Mouse (Mus musculus) thymus, adult 18-20 months (tissue): ENCODE data around the gene Susd4.

ENCODE experiments used
- DNase-seq, 2 experiments: peaks; one replicate each; pipeline ENCODE4 v3.0.0; 2022; ENCODE audit warnings: mixed read lengths in 2 of 2

Gene Susd4

DNA sequence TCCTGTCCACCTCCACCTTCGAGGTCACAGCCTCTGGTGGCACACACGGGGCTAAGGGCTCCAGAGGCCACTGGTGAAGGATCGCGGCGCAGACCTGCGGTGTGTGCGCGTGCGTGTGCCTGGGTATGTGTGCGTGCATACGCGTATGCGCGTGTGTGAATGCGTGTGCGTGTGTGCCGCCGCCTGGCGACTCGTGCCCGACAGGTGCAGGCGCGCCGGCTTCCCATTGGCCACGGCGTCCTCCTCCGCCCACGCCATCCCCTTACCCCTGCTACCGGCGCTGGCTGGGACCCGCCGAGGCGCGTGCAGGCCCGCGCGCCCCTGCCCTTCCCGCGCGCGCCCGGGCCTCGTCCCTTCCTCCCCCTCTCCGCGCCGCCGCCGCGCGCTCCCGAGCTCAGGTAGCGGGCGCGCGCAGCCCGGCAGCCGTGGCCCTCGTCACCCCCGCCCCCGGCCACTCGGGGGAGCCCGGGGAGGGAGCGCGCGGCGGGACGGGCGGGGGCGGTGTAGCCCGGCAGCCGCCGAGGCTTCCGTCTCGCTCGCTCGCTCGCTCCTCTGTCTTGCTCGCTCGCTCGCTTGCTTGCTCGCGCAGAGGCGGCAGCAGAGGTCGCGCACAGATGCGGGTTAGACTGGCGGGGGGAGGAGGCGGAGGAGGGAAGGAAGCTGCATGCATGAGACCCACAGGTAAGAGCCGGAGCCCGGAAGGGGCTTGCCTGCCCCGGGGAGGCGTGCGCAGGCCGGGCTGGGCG lies at the start of gene Susd4:
Gene Susd4 (plus strand): TSS at position 145 of the 746 bp plus-strand sequence.
- DNase-seq: peak; percentile 76 to 86

- no peak for DNase-seq
Measured at GRCm38 (mm10) chr1:182714236-182714935, 49.3 kb upstream of the Susd4 start.

DNA sequence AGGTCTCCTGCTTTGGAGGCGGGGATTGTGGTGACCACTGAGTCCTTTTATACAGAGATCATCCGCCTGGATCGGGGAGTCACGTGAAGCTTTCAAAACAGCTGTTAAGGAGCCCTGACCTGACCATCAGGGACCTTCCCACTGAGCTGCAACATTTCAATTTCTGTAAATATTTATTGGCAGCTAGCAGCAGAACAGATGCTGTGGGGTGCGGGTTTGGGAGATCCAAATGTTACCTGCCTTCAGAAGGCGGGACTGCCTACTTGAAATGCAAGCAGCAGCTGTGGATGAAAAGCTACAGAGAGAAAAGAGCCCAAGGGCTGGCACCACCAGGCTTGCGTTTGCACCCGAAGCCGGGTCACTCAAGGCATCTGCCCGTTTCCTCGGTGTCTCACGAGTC lies 36.1 kb upstream of the Susd4 start:
- no peak for DNase-seq

DNA sequence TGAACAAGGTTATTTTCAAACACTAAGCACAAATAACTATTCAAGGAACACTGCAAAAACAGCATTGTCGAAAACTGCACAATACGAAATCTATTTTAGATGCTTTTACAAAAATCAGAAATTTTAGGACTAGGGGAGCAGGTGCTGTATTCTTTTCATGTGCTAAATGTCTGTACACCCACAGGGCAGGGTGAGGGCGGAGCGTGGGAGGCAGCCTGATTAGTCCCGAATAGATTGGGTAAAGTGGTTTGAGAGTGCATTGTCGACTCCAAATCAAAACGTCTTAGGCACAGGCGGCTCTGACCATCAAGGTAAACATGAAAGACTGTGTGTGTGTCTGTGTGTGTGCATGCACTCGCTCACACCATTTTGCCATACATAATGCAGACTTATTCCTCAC lies 34.7 kb upstream of the Susd4 start:
- DNase-seq: no peak

- DNase-seq: no peak
Measured at GRCm38 (mm10) chr1:182732695-182733094, 31.0 kb upstream of the Susd4 start.

- no peak for DNase-seq
Measured at GRCm38 (mm10) chr1:182735891-182736290, 27.8 kb upstream of the Susd4 start.

DNA sequence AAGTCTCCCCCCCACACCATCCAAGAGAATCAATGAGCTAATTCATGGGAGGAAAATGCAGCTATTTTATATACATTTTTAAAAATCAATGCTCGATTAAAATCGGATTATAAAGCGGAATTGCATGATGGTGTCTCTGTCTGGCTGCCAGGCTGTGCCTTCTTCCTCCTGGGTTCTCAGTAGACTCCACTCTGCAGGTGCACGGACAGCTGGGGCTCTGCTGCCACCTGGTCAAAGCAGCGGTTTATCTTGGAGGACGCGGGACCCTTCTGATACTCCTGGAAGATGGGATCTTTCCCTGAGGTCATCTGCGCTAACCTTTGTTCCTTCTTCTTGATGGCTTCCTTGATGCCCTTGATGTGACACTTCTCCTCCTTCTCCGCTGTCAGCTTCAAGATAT lies 16.6 kb upstream of the Susd4 start:
- DNase-seq: no peak

DNA sequence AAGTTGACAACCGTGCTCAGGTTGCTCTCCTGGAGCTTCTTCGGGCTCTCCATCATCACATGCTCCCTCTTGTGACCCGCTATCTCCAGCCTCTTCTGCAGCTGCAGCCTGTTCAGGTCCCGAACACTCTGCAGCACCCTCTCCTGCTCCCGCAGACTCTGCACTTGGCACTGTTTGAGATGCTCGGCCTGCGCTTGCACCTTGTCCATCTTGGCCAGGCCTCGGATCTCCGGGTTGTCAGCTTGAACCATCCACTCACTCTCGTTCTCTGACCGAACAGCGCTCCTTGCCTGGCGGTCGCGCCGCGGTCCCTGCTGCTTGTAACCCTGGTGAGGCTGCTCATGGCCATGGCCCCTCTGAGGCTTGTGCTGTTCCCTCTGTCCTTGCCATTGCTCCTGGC lies 15.8 kb upstream of the Susd4 start:
- DNase-seq: no peak

- no peak for DNase-seq
Measured at GRCm38 (mm10) chr1:182749080-182749479, 14.6 kb upstream of the Susd4 start, which contains the start of gene Ccdc185. TSS of gene Ccdc185 (minus strand) at chr1:182749180.

DNA sequence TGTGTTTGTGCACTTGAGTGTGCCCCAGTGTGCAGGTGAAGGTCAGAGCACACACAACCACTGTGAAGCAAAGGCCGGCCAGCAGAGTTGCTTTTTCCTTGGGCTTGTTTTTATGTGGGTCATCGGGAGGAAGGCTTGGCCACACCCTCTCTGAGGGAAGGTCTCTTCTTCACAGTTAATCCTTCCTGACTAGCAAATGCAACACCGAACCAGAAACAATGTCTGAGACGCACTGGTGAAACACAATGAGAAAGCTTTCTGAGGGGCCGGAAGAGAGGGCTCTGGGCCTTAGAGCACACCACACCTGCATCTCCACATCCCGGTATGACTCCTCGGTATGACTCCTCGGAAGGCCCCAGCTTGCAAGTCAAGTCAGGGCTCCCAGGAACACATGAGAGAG lies 12.4 kb upstream of the Susd4 start:
- DNase-seq: no peak

- no peak for DNase-seq
Measured at GRCm38 (mm10) chr1:182753694-182754093, 10.0 kb upstream of the Susd4 start.

DNA sequence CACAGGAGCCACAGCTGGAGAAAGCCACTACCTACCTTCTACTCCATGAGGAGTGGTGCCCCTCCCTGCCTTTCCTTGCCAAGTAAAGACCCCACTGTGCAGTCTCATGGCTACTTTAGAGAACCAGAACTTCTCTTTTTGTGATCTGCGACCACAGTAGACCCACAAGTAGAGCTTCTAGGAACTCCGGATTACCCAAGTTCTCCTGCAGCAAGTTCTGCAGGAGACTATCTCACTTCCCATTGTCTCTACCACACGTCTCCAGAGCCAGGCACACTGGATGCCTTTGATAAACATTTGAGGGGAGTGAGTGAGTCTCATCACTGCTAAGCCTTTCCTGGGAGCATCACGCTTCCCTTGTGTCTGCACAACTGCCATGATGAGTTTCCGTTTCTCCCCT lies 8.8 kb upstream of the Susd4 start:
- no peak for DNase-seq

DNA sequence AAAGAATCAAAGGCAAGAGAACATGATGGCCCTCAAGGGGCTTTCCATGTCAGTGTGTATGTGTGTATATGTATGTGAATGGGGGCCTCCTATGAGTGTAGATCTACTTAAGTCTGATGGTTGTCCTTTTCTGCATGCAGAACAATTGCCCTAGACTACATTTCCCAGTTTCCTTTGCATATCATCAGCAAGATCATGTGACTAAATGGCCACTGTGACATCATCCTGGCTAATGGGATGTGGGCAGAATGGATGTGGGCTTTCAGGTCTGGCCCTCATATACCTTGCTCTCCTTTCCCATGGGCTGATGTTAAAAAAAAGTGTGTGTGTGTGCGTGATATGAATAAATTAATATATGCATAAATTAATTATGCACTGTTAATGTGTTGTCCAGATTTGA lies 4.9 kb upstream of the Susd4 start:
- DNase-seq: no peak

DNA sequence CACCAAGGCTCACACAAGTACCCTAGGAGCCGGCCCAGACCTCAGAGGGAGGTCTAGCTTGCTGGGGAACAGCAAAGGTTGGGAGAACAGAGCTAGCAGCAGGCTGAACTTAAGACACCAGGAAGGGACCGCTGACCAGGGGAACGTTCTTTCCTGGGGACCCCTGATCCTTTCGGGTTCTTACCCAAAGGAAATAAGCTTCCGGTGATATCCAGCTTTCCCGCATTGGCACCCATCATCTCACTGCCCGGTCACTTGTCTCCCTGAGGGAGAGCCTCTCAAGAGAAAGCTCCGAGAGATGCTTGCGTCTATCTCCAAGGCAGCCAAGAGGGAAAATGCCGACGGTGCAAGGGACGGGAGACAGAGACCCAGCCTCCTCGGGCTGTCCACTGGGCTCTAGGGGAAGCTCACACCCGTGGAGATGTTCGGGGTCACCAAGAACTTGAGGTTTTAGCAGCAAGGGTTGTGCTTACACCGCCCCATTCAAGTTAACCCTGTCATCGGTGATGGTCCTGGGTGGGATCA lies 407 bp upstream of the Susd4 start:
- DNase-seq: peak in 1 of 2 experiments; percentile 5

DNA sequence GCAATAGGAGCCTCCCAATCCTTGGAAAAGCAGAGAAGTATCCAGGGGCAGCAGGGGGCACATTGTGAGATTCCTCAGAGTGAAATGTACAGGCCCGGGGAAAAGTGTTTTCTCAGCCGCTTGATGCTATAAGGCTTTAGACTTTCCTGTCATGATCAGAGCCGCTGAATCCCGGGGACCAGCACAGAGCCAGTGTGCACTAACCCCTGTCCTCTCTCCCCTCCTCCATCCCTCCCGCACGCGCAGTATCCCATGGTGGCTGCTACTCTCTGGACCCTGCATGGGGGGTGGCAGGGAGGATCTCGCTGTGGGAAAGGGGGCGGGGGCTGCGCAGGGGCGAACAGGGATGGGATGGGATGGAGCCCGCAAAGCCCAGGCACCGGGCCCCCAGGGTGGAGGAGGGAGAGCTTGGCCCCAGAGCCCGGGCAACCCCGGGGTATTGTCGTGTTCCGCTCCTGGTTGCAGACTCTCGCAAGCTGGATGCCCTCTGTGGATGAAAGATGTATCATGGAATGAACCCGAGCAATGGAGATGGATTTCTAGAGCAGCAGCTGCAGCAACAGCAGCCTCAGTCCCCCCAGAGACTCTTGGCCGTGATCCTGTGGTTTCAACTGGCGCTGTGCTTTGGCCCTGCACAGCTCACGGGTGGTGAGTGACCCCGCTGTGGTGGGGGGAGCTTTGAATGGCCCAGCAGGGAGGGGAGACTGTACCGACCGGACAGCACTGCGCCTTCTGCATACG lies 1.1 kb downstream of the Susd4 start:
- peak; percentile 9 to 13 for DNase-seq

DNA sequence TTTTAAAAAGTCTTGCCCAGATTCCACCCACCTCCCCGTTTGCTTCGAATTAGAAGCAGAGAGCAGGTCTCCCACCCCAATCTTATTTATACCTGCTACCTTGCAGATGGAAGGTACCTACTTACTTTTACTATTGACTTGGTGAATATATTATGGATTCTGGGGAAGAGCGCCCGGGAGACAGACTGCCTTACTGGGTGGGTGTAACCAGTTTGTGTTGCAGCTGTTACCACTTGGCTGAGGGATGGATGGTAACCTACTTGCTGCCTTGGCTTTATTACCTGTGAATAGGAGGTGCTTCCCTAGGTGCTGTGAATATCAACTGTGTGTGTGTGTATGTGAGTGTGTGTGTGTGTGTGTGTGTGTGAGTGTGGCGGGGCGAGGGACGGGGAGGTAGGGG lies 11.9 kb downstream of the Susd4 start:
- DNase-seq: no peak

DNA sequence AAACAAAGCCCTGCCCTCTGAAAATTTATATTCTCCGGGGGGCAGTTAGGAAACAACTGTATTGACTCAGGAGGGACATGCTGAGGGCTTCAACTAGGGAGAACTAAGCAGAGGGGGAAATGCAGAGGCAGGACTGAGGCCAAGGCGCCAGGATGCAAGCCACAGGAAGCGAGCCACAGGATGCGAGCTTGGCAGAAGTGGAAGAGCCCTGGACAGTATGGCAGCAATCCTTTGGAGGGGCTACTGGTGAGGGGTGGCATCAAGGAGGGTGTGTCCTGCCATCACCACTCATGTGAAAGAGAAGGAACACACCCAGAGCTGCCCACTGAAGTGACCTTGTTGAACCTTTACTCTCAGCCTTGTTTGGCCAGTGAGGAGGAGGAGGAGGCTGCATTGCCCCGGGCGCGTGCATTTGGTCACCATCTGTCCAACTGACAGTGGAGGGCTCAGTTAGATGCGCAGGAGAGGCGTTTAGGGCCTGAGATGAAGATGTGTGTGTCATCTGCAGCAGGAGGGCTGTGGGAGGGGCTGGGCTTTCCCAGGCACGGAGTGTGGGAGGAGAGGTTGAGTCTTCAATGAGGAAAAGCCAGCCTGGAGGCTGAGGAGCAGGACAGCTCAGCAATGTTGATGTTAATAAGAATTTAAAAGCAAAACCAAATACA lies 13.2 kb downstream of the Susd4 start:
- no peak for DNase-seq

DNA sequence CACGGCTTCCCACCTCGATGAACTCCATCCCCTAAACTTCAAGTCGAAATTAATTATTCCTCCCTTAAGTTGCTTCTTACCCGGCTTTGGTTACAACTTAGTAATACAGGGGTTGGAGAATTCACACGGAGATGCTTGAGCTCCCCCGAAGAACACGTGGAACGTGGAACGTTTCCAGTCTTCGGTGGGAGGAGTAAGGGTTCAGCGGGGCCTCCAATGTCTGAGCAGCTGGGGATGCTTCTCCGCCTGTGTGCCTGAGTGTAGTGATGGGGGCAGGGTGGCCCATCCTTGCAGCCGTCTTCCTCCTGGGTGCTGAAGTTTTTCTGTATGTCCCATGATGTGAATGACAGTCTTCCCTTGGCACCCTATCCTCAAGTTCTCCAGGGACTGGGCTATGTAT lies 14.6 kb downstream of the Susd4 start:
- DNase-seq: no peak

DNA sequence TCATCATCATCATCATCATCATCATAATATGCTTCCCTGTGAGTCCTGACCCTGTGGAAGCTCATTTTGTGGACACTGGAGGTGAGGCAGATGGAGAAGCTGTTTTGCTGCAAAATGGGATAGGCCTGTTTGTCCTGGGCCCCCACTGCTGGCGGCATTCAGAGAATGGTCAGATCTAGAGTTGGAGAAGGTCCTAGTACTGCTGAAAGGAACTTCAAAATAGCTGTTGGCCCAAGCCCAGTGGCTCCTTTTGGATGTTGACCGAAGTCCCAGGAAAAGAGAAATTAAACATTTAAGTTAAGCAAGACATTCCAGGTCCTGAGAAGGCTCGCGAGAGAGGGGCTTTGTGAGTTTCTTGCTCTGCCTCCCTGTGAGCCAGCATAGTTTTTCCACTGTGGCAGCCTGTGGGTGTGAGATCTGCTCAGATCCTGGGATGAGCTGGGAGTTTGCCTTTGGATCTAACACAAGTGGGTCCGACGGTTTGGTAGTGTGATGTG lies 15.4 kb downstream of the Susd4 start:
- no peak for DNase-seq

DNA sequence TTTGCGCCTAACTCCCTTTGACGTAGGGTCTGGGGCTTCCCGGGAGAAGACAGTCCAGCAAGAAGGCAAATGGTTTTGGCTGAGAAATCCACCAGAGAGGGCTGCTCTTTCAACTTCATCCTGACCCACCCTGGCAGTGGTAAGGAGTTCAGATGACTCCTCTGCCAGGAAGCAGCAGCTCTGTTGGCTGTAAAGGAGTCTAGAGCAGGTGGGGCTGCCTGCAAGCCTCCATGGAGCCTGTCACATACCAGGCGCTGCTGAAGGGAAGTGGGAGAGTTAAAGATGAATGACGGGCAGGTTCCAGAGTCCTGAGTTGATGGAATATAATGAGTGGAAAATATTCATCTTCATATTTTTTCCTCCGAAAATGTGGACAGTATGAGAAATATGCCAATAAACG lies 20.1 kb downstream of the Susd4 start:
- no peak for DNase-seq

DNA sequence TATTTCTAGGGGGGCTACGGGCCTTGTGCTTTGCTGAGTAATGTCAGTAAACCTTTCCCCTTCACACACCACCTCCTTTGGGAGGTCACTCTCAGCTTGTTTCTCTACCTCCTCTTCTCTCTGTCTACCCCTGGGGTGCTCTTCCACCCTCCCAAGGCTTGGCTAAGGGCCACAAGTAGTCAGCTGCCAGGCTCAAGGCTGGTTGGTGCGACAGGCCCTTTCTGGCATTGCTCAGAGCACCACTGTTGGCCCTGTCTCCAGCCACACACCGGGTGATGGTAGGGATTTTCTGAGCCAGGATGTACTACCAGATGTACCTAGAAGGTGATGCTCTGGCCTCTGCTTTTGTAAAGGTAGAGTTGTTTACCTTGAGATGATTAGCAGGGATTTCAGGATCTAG lies 21.1 kb downstream of the Susd4 start:
- no peak for DNase-seq

DNA sequence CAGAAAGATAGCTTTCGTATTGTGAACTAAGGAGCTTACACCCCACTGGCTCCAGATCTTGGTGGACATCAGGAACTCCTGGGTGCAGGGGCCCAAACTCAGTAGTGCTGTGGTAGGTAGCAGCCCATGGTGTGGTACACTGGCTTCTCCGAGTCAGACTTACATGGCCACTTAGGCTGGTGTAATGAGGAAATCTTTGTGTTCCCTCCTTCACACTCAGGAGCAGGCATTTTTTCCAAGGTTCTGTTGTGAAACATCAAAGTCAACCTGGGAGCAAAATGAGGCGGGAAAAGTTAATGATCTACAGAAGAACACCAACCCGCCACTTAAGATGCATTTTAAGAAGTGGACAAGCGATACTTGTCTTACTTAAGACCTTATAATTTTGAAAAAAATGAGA lies 21.8 kb downstream of the Susd4 start:
- no peak for DNase-seq

DNA sequence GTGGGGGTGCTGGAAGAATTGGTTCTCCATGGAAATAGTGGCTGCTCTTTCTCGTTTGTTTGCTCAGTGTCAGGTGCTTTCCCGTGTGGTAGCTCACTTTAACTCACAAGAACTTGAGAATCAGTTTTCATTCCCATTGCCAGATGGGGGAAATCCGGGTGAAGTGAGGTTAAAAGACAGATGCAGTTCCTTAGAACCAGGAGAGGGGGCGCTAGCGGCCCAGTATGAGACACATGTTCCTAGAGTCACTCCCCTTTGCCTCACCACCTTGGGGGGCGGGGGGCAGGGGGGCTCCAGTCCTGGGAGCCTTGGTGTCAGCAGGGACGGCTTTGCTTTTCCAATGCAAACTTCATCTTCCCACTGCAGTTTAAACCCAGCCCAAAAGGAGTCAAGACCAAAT lies 23.4 kb downstream of the Susd4 start:
- DNase-seq: no peak
